Mouse (Mus musculus): ENCODE data around the gene Tgfbi. TPM values are rescaled to one million over a fixed set of nuclear protein-coding genes. Genes with fewer than 3 reads are reported as not detected.

Tgfbi gene
- polyA plus RNA-seq, 1 experiment from 2014 or later, result 22.7 TPM

DNA sequence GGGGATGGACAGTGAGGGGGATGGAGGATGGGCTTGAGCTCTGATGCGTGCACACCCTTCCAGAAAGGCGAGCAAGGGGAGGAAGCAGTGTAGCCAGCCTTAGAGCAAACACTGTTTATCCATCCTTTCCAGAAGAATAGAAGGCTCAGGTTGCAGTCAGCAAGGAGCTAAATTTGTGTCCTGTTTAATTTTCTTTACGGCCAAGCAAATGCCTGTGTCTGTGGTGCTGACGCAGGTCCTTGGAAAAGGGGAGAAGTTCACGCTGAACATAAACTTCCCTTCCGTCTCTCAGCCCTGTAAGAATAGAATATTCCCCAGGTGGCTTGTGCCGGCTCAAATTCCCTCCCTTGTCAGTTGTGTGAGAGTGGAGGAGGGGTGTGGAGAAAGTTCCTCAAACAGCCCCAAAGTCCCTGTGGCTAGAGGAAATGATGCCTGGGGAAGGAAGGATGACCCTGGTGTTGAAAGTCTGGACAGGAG is 24.9 kb downstream of the Tgfbi start:
- no peak for DNase-seq (ENCODE audit: low spot score)

DNA sequence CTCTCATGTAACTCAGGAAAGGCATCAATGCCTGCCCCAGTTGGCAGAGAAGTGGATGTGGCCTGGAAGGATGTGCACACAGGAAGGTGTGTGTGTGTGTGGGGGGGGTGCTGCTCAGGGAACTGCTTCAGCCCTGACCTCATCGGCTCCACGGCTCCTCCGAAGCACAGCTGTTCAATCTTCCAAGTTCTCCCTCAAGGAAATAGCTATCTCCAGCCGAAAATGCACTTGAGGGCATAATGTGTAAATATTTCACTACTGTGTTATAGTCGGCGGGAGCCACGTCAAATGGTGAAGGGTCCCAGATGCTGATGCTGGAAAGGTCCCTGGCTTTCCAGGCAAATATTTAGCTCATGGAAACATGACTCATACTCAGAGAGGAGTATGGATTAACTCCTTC is 25.6 kb downstream of the Tgfbi start:
- no peak for DNase-seq (ENCODE audit: low spot score)

DNA sequence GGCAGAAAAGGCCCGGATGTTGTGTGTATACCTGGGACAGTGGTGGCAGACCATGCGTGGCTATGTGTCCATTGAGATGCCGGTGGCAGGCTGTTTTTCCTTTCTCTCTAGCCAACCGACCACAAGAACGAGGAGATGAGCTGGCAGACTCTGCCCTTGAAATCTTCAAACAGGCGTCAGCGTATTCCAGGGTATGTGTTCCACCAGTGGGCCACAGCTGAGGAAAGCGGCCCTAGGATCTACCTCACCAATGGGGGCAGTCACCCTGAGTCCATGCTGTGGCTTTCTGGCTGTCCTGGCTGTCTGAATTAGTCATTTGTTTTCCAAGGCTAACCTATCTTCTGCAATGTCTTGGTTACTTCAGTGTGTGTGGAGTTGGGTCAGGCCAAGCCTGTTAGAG is 27.7 kb downstream of the Tgfbi start:
- no peak for DNase-seq (ENCODE audit: low spot score)

DNA sequence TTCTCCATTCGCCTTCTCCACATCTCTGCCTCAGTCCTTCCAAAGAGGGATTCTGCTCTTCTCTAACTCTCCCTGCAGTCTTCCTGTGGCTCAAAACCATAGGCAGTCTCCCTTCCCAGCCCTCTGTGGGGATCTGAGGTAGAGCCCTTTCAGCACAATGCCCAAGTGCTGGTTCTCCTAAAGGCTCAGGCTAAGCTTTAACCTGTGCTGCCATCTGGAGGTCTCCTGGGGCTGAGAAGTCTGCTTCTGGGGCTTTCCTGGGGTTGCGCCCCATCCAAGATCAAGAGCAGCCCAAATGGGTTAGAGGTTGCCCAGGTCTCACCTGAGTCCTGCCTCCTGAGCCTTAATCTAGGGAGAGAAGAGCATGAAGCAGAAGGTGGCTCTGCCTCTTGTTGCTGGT is 32.4 kb downstream of the Tgfbi start:
- no peak for DNase-seq (ENCODE audit: low spot score)

DNA sequence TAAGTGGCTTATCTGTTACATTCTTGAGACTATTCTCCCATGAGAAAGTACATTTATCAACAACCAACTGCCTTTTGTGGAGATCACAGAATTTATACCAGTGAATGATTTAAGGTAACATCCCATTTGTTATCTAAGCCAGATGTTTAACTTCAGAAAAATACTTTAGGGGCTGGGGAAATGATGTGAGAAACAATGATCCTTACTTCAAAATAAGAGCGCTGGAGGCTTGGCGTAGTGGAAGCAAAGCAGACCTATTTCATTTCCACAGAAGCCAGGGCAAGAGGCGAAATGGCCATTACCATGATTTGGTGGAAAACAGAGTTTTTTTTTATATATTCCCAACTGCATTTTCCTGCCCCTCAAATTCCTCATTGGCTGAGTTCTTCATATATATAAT is 34.7 kb downstream of the Tgfbi start:
- DNase-seq (ENCODE audit: low spot score), result no peak

DNA sequence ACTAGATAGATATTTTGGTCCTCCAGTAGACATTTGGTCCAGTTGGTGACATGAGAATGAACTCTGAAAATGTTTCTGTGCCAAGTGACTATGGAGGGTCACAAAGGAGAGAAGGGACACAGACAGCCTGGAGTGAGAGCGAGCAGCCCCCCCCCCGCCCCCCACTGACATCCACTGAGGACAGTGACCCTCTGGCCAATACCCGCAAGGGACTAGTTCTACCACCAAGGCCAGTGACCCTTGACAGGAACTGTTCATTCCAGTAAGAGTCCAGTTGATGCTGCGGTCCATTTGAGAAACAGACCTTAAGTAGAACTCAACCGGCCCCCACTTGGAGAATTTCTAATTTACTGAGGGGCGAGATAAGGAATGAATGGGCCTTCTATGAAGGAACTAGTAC is 36.4 kb downstream of the Tgfbi start:
- no peak for DNase-seq (ENCODE audit: low spot score)

DNA sequence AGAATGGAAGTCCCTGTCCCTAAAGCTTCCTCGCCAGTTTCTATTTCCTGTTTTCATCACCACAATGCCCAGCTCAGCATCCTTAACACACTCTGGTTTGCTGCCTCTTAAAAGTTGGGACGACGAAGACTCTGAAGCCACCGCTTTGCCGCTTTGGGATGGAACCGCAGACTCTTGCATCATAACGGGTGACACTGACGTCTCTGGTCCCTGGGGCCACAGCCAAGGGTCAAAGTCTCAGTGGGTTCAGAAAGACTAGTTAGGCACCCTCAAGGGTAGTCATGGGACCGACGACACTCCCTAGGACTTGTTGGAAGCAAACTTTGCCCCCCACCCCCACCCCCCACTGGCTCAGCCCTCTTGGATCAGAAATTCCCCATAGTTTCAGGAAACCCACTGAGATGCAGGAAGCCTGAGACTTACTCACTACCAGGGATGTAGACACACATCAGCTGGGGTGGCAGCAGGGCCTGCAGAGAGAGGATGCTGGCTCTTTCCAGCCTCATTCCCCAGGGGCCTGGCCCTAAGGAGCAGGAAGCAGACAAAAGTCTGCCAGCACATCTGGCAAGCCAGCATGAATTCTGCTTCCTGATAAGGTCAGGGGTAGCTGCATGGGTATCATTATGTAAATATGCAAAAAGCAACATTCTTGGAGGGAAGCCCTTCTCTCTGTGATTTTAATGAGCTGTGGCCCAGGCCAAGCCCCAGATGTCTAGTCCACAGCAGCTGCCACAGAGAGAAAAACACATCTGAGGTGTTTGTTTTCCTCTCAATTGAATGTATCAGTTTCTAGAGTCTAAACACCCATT is 38.5 kb downstream of the Tgfbi start:
- DNase-seq (ENCODE audit: low spot score), result no peak

DNA sequence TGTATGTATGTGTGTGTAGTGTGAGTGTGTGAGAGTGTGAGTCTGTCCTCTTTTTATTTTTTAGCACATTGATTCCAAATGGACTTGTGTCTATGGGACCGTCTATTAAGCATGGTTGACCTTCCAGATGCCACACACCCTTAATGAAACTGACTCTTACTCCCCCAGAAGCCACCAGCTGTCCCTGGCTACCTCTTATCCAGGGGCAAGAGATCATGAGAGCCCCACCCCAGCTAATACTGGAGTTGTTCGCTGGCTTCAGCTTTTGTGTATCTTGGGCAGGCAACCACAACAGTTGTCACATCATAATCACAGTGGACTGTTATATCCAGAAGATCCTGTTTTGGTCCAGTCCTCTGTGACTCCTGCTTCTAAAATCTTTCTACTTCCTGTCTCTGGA is 40.7 kb downstream of the Tgfbi start:
- no peak for DNase-seq (ENCODE audit: low spot score)

DNA sequence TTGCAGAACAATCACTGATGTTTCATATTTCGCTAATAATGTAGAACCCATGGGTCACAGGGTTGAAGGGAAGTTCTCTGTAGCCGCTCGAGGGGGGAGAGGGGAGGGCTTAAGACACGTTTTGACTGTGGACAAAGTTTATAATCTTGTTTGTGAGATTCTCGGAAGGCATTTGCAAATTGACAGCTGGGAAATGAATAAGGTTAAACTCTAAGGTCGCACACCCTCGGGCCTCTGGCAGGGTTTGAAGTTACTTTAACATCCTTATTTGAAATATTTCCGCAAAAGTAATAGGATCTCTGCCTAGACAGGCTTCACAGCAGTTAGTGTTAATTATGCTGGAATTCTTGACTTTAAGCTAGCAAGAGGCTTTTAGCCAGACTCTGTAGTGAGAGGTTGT is 43.1 kb downstream of the Tgfbi start:
- no peak for DNase-seq (ENCODE audit: low spot score)

DNA sequence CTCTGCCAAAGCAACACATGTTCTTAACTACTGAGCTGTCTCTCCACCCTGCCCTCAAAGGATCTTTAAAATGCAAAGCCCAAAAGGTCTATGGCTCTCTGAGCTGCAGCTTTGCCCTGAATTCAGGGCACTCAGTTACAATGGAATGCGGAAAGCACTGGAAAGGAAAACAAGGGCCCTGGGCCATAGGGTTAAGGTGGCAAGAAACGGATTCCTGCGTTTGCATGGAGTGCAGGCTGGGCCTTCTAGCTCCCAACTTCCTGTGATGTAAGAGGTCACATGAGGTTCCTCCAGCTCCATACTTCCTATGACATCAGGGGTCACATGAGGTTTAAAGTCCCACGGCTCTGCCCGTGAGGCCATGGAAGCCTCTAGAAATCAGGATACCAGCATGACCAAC is 44.9 kb downstream of the Tgfbi start:
- no peak for DNase-seq (ENCODE audit: low spot score)

DNA sequence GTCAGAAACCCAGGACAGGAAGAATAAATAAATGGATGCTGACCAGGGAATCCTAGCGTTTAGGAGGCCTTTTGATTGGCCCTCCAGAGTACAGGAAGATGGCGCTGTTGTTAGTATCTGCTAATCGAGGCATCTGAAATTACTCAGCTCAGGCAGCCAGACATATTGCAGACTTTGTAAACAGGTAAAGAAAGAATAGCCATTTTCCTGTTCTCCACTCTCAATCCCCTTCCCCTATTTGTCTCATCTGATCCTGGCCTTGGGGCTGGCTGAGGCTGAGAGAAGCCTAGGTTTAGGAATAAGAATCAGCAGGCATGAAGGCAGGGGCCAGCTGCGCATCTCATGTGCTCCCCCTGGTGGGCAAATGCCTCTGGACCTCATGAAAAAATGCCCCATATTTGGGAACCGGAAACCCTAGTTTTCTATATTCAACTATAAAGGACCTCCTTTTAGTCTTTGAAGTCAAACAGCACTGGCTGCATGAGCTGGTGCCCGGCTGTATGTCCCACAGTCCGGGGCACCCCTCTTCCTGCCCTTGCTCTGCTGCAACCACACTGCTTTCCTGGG is 48.7 kb downstream of the Tgfbi start:
- peak; percentile 71 for DNase-seq (ENCODE audit: low spot score)

DNA sequence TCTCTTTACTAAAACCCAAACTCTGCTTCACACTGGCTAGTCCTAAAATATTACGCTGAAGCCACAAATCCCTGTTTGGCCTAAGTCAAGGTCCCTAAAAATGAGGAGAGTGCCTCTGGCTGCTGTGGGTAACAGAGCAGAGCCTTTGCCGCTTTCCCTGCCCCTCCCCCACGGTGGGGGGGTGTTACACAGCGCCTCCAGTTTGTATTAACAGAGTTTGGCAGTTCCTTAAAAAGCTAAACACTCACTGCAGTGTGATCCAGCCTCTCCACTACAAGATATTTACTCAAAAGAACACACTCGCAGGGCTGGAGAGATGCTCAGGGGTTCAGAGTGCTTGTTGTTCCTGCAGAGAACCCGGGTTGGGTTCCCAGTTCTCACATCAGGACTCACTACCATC is 49.6 kb downstream of the Tgfbi start:
- DNase-seq (ENCODE audit: low spot score), result no peak

DNA sequence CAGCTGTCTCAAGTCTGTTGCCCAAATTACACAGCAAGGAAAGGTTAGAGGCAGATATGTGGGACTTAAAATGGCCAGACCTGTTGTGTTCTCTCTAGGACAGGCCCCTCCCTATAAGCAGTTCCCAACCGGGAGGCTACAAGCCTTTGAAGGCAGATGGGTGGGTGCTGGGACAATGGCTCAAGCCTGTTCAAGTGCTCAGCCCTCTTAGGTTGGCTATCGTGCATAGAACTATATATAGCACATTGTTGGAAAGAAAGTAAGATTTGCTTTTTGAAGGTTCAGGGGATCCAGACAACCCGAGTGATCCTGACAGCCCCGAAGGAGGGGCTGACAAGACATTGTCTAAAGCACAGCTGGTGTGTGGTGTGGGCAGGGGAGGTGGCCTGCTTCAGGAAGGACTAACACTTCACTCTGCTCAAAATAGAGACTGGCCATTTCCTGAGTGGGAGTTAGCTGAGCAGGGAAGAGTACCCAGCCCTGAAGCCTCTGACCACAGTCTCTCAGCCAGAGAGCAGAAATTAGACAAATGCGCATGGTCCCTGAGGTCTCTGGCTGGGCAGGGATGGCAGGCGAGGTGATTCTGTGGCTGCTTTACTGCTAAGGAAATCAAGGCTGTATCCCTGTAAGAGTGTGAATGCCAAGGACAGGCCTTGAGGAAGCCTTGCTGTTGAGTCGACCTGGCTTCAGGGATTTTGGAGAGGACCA is 52.7 kb downstream of the Tgfbi start:
- DNase-seq (ENCODE audit: low spot score), result no peak

DNA sequence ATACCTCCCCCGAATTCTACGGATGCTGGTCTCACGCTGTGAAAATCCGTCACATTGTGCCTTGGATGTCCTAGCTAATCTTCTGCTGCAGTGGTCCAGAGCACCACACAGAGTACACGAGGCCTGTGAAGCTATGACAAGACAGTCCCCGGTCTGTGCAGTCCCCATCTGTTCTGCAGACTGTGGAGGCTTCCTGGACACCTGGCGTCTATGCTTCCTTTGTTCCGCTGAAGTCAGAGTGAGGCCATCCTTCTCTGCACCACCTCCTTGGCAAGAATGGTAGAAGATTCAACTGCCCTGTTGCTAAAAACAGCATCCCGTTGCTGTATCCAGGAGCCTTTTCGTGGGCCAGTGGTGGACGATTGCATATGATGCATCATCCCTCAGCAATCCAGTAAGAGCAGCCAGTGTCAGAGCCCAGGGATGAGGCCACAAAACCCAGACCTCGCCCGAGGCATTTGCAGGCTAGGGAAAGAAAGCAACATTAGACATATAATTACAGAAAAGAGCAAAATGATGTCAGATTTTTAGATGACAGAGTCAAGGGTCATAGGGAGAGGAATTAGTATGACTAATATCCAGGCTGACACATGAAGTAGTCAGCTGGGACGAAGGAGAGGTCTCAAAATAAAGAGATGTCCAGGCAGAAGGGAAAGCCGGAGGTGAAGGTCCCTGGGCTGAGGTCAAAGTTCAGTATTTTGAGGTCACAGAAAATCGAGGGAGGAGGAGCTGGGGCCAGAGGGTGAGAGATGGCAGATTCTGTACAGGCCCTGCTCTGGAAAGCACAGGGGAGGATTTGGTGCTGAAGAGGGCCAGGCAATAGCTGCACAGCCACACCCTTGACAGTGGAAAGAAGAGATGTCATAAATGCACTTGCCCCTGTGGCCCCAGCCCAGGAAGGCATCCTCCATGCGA is 55.2 kb downstream of the Tgfbi start:
- DNase-seq (ENCODE audit: low spot score), result peak; percentile 31

DNA sequence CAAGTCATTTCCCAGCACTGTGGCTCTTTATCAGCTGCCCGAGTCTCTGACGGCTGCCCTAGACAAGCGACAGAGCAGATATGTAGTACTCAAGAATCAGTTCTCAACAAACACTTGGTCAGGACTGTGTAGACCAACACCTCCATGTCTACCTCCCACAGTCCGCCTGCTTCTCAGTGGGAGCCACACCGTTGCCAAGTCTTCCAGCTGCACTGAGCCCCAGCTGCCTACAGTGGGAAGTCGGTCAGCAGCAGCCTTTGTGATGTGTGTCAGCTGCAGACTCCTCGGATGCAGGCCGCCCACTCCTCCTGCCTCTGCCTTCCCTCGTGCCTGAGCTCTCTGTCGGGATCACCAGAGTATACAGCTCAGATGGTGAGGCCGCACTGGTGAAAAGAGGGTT is 61.9 kb downstream of the Tgfbi start:
- DNase-seq (ENCODE audit: low spot score), result no peak

DNA sequence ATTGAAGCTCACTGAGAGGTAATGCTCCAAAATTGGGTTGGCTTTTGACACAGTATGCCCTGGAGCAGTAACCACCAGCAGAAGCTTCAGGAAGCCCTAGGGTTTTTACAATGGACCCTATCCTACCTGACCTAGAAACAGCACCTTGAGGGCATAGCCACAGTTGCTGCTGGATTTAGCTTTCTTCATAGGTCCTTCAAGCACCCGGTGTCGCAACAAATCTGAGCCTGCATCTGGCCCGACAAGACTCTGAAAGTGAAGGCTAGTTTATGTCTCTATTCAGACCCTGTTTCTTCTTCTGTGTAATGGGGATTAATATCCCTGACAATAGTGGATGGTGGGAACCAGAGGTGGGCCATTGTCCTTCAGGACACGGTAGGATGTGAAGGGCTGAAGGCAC is 68.4 kb downstream of the Tgfbi start:
- DNase-seq (ENCODE audit: low spot score), result no peak

DNA sequence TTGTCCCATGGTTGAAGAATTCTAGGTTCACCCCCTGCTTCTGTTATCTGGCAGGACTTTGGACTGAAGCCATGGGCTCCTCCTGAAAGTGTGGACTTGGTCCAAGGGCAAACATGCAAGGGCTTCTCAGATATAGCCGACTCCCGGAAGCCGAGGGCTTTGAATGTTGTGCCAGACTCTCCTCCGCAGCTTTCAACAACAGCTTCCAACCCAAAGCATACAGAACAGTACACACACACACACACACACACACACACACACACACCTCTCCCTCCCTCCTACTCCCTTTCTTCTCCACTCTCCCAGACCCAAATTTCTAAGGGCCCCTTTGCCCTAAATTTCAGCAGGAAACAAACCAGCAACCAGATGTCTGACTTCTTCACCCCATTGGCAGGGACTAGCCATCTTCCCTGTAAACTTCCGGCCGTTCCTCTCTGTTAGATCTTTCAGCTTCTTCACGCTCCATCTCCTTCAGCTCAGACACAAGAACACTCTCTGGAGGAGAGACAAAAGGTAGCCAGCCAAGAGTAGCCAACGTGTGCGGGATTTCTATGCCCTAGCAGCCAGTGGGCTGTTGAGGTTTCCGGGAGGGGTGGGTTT is 69.0 kb downstream of the Tgfbi start:
- peak; percentile 17 for DNase-seq (ENCODE audit: low spot score)

DNA sequence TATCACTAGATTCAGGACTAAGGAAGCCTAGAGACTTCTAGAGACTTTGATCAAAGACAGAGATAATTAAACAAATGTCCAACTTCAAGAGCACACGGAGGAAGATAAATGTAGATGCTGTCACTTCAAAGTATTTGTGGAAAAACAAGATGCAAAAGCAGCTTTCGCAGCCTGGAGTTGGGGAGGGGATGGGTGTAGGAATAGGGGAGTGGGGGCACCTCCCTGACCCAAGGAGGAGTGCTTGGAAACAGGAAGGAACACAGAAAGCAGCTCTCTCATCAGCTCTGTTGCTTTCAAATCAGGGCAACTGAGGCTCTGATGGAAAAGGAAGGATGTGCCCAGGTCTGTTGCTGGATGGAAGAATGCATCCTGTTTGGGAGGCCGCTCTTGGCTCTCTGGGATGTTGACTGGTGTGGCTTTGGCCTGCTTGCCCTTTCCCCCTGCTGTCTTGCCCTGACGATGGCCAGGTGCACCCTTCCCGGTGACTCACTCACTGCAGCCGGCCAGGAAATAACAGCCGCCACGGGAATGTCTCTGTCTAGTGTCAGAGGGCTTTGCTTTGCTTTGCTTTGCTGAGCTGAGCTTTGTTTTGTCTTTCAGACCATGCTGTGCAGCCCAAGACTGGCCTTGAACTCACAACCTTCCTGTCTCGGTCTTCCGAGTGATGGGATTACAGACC is 69.6 kb downstream of the Tgfbi start:
- DNase-seq (ENCODE audit: low spot score), result no peak

DNA sequence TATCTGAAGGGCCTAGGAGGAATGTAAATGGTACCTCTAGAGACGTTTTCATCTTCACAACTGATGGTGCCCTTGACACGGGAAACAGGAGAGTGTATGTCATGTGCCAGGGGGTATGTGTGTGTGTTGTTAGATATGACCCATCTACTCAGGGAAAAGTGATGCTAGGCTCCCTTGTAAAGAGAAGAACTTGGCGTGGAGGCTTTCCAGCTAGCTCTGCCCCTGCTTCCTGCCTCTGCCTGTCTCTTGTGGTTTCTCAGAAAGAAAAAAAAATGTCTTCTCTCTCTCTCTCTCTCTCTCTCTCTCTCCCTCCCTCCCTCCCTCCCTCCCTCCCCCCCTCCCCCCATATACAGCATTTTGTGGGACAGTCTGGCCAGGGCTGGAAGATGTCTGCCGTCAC is 72.6 kb downstream of the Tgfbi start:
- DNase-seq (ENCODE audit: low spot score), result no peak

DNA sequence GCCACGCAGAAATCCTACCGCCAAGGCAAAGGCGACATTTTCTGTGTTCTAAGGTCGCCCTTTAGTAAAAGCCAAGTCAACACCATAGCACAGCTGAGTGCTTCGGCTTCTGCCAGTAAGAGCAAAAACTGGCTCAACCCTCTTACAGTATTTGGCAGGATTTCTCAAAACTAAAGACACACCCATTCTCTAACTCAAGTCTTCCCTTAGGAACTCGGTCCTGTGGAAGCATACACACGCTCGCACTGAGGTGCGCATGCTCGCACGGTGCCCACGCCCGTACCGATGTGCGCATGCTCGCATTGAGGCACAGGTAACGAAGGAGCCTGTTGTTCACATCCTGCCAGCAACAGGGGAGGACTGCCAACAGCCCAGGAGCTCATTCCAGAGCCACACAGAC is 73.0 kb downstream of the Tgfbi start:
- peak; percentile 11 for DNase-seq (ENCODE audit: low spot score)

DNA sequence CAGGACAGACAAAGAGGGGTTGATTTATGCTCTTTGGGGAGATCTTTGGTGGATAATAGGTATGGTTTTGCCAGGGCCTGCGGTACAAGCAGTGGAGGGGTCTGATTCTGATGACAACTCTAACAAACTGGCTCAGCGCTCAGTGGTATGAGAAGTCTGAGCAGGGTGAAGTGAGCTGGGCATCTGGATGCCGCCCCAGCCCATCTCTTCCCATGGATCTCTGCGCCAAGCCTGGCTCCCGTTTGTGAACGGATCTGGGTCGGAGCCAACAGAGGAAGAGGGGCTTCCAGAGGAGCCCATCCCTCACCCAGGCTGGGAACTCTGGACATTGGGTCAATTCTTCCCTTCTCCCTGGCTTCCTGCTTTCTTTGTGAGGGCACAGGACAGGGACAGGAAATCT is 74.0 kb downstream of the Tgfbi start:
- DNase-seq (ENCODE audit: low spot score), result no peak

Measured in thymus, postnatal 0 days (tissue).